Mouse (Mus musculus) cerebellum, adult 2 months (tissue): Measurements from ENCODE around the gene Gm11939. TPM values are rescaled to one million over a fixed set of nuclear protein-coding genes. Genes with fewer than 3 reads are reported as not detected.

Source experiments
- DNase-seq, 2 experiments: peaks; one replicate each; pipeline ENCODE4 v3.0.0; 2021
- H3K27ac ChIP-seq: fragments of 200-500 bp; 2 replicates; pipeline ENCODE4 v1.5.1; 2012; ENCODE audit warnings: low read length, control low read depth, inconsistent platforms; ENCODE audit not compliant: insufficient read depth
- H3K27me3 ChIP-seq: fragments of 200-500 bp; 2 replicates; pipeline ENCODE4 v1.6.1; 2012; ENCODE audit warnings: inconsistent platforms, mild to moderate bottlenecking, low read length, moderate library complexity; ENCODE audit not compliant: control insufficient read depth, insufficient read depth
- H3K4me1 ChIP-seq: fragments of 200-500 bp; 2 replicates; pipeline ENCODE4 v1.6.1; 2011; ENCODE audit warnings: low read length; ENCODE audit not compliant: control insufficient read depth, insufficient read depth
- H3K4me3 ChIP-seq: fragments of 200-500 bp; replicated peaks from 2 replicates; pipeline ENCODE3; 2011; ENCODE audit warnings: mild to moderate bottlenecking, low read depth, low read length, control low read depth; ENCODE audit not compliant: insufficient read depth
- CTCF ChIP-seq: fragments of 200-500 bp; IDR thresholded peaks from 2 replicates; pipeline ENCODE4 v1.5.1; 2011; ENCODE audit warnings: low read depth, mild to moderate bottlenecking, control low read depth, low read length, moderate library complexity, borderline replicate concordance; ENCODE audit not compliant: insufficient read depth
- POLR2A ChIP-seq: fragments of 200-500 bp; IDR thresholded peaks from 2 replicates; pipeline ENCODE4 v1.6.1; 2011; ENCODE audit warnings: low read length, control low read depth, borderline replicate concordance; ENCODE audit not compliant: insufficient read depth
- WGBS: fragments of 180-500 bp; shearing (Covaris S2); methylation state at CpG from one replicate; pipeline ENCODE4 v1.1.7; 2018; 5-methylcytosine and 5-hydroxymethylcytosine counted together
- polyA plus RNA-seq: library from polyadenylated mRNA; depleted of rRNA; stranded (reverse); fragments of >200 nt; gene quantifications from 2 replicates; pipeline ENCODE4 v1.2.3, GENCODE M21; 2012; rRNA removed

Gm11939 gene
- polyA plus RNA-seq, 1 experiment: not detected

DNA sequence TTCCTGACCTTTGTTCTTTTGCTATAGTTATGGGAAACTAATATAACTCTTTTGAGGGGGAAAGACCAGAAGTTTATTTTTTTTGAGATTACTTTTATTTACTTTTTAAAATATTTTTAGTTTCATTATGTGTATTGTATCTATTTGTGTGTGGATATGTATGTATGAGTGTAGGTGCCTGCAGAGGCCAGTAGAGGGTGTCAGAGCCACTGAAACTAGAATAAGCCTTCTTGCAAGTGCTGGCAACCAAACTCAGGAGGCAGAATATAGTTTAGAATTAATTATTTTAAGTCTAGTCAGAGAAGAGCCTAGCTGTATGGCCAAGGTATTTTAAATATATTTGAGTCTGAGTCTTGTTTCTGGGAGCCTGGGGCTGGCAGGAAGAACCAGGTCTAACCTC, 11.4 kb downstream of the Gm11939 start:
- Histone ChIP-seq H3K4me1 (no peaks in the 10 kb centered on the region), H3K4me3 (no peak overlapping the region), H3K27ac (no peak overlapping the region), H3K27me3 (no peaks in the 10 kb centered on the region)
- TF ChIP-seq POLR2A (no peak), CTCF (no peak)
- DNase-seq: no peak

DNA sequence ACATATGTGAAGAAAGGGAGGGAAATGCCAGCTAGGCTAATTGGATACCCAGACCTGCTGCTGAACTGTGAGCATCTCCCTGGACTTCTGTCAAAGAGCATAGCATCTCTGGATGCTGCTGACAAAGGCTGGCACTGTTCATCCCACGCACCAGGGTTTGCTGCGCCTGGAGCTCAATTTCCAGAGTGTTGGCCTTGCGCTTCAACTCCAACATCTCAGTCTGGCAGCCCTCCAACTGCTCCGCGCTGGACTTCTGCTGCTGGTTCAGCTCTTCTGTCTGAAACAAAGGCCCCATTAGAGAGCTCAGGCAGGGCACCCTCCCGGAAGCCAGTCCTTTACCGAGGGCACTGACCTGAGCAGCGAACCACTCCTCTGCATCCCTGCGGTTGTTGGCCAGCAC, 19.5 kb downstream of the Gm11939 start:
- TF ChIP-seq CTCF: no peak
- no peak for TF ChIP-seq POLR2A
- 7% methylated on average over 9 of the region's 9 CpGs for WGBS
- peaks cover 7% of the 10 kb centered on the region for H3K4me1 ChIP-seq
- H3K4me3 ChIP-seq: no peak overlapping the region
- H3K27ac ChIP-seq: no peak overlapping the region
- DNase-seq: peak; percentile 47 to 51
- H3K27me3 ChIP-seq: no peaks in the 10 kb centered on the region

DNA sequence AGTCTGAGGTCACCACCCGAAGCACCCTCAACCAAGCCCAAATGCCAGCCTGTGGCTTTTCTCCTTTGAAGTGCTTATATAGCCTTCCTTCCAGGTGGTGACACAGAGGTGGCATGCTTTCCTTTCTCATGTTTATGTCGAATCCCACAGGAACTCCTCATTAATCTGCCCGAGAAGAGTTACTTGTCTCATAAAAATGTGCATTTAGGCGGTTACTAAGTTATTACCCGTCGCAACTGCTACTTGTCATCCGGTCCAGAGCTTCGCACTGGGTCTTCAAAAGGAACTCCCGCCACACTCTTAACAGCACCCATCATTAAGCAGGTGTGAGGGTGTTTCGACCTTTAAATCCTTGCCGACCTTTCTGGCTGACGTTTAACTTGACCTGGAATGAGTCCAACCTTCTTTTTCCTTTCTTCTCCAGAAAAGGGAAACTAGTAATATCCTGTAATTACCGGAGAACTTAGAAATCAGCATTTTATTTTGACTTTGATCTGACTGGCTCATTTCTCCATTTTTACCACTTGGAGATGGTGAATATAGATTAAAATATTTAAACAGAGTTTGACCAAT, 37.9 kb downstream of the Gm11939 start, which contains the start of gene Krt39:
TSS of gene Krt39 (minus strand) at position 51 of the 573 bp plus-strand sequence.
- WGBS: 82% methylated on average over 13 of the region's 13 CpGs
- no peak for TF ChIP-seq POLR2A
- DNase-seq: no peak
- H3K27ac ChIP-seq: no peak within 1 kb of the TSS
- H3K4me1 ChIP-seq: no peaks in the 10 kb centered on the region
- H3K27me3 ChIP-seq: no peaks in the 10 kb centered on the region; the same call in 1 of the 2 replicates
- H3K4me3 ChIP-seq: no peak within 1 kb of the TSS

DNA sequence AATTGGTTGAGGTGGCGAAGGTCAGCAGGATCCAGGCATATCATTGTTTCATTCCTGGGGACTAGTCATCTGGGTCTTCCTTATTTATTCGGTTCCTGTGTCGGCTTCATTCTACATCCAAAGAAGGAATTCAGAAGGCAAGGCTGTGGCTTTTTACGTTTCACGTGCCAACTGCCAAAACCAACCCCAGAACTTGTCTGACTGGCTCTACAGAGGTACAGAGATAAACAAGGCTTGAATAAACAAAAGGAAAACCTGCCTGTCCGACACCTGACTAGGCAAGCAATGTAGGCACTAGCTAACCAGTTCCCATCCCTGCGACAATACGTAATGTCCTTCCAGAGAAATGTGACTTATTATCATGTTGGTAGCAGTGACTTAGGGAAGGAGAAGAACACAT, 45.2 kb downstream of the Gm11939 start:
- no peaks in the 10 kb centered on the region; the same call in 1 of the 2 replicates for H3K27me3 ChIP-seq
- H3K27ac ChIP-seq: no peak overlapping the region
- no peak overlapping the region for H3K4me3 ChIP-seq
- WGBS: 91% methylated on average over 8 of the region's 8 CpGs
- DNase-seq: no peak
- TF ChIP-seq CTCF: no peak
- TF ChIP-seq POLR2A: no peak
- H3K4me1 ChIP-seq: no peaks in the 10 kb centered on the region

Other genes with a start within 250 kb of the Gm11939 start
- gene Krt25, start 236.5 kb downstream of the Gm11939 start, polyA plus RNA-seq: 7.0 and 7.2 TPM in 2 replicates
- gene Krt26, start 221.5 kb downstream of the Gm11939 start, polyA plus RNA-seq: 0.14 and 0.15 TPM in 2 replicates
- not detected in 2 replicates for gene Krt27, start 208.4 kb downstream of the Gm11939 start, polyA plus RNA-seq
- gene Krt28, start 184.6 kb downstream of the Gm11939 start, polyA plus RNA-seq: 2.5 and 2.6 TPM in 2 replicates
- gene Krt10, start 170.1 kb downstream of the Gm11939 start, polyA plus RNA-seq: 11.9 and 12.6 TPM in 2 replicates
- gene Krt12, start 137.2 kb downstream of the Gm11939 start, polyA plus RNA-seq: 0.11 TPM in 1 of 2 replicates, not detected in the other
- gene Krt20, start 121.3 kb downstream of the Gm11939 start, polyA plus RNA-seq: not detected in 2 replicates
- gene Krt23, start 66.3 kb downstream of the Gm11939 start, polyA plus RNA-seq: 0.06 and 0.08 TPM in 2 replicates
- gene Krt39, start 38.1 kb downstream of the Gm11939 start, polyA plus RNA-seq: not detected in 2 replicates
- not detected in 2 replicates for gene Krt40, start 16.3 kb downstream of the Gm11939 start, polyA plus RNA-seq
- not detected in 2 replicates for gene Krtap3-3, start 8.6 kb downstream of the Gm11939 start, polyA plus RNA-seq
- not detected in 2 replicates for gene Krtap3-2, start 2.6 kb downstream of the Gm11939 start, polyA plus RNA-seq
- not detected in 2 replicates for gene Krtap3-1, start 7.2 kb upstream of the Gm11939 start, polyA plus RNA-seq
- gene Krtap1-5, start 21.6 kb upstream of the Gm11939 start, polyA plus RNA-seq: not detected in 2 replicates
- gene Krtap1-4, start 24.2 kb upstream of the Gm11939 start, polyA plus RNA-seq: not detected in 2 replicates
- not detected in 2 replicates for gene Krtap1-3, start 31.9 kb upstream of the Gm11939 start, polyA plus RNA-seq
- not detected in 2 replicates for gene Krtap9-3, start 38.6 kb upstream of the Gm11939 start, polyA plus RNA-seq
- gene Gm11938, start 43.8 kb upstream of the Gm11939 start, polyA plus RNA-seq: not detected in 2 replicates
- gene Gm11937, start 50.7 kb upstream of the Gm11939 start, polyA plus RNA-seq: not detected in 2 replicates
- not detected in 2 replicates for gene Krtap2-4, start 55.4 kb upstream of the Gm11939 start, polyA plus RNA-seq
- not detected in 2 replicates for gene Gm11562, start 61.0 kb upstream of the Gm11939 start, polyA plus RNA-seq
- not detected in 2 replicates for gene Krtap4-1, start 68.8 kb upstream of the Gm11939 start, polyA plus RNA-seq
- gene Krtap4-2, start 75.6 kb upstream of the Gm11939 start, polyA plus RNA-seq: not detected in 2 replicates
- not detected in 2 replicates for gene Krtap4-7, start 84.6 kb upstream of the Gm11939 start, polyA plus RNA-seq
- not detected in 2 replicates for gene Gm11555, start 90.8 kb upstream of the Gm11939 start, polyA plus RNA-seq
- gene Gm11563, start 99.5 kb upstream of the Gm11939 start, polyA plus RNA-seq: not detected in 2 replicates
- not detected in 2 replicates for gene Krtap4-6, start 106.5 kb upstream of the Gm11939 start, polyA plus RNA-seq
- not detected in 2 replicates for gene Gm14190, start 131.3 kb upstream of the Gm11939 start, polyA plus RNA-seq
- gene Gm14180, start 174.8 kb upstream of the Gm11939 start, polyA plus RNA-seq: not detected in 2 replicates
- gene Gm11595, start 213.4 kb upstream of the Gm11939 start, polyA plus RNA-seq: not detected in 2 replicates
- not detected in 2 replicates for gene Krtap4-8, start 221.2 kb upstream of the Gm11939 start, polyA plus RNA-seq
- gene Krtap4-9, start 225.7 kb upstream of the Gm11939 start, polyA plus RNA-seq: not detected in 2 replicates
- gene Gm11596, start 234.0 kb upstream of the Gm11939 start, polyA plus RNA-seq: not detected in 2 replicates
- gene Gm11569, start 239.5 kb upstream of the Gm11939 start, polyA plus RNA-seq: not detected in 2 replicates
- not detected in 2 replicates for gene Gm11554, start 245.0 kb upstream of the Gm11939 start, polyA plus RNA-seq